Mouse (Mus musculus): Measurements from ENCODE around the gene Carm1. TPM values are rescaled to one million over a fixed set of nuclear protein-coding genes. Genes with fewer than 3 reads are reported as not detected.
"Not testable (repeated sequence)": the region's sequence is repeated elsewhere in the genome, so short reads cannot be mapped to it uniquely, and the experiment has no call there.

The Carm1 gene
- polyA plus RNA-seq, 1 experiment from 2014 or later, result 78.0 TPM

GRCm38 (mm10) chr9:21592703-21593121 is 46.0 kb downstream of the Carm1 start, which contains the start of the genes Timm29 and Yipf2:
TSS of gene Timm29 (plus strand) at chr9:21592722.
TSS of gene Yipf2 (minus strand) at chr9:21592828.
- Histone ChIP-seq H3K36me3 (ENCODE audit: control insufficient read depth, insufficient read depth, low read length) (peaks cover 7% of the 10 kb centered on the region), H3K4me2 (ENCODE audit: low read depth, low read length, severe bottlenecking) (peak within 1 kb of the TSS; percentile 90), H3K4me1 (replicated peaks; ENCODE audit: control insufficient read depth, insufficient read depth, low read length) (peaks cover 10% of the 10 kb centered on the region; the same call in 1 of the 2 replicates), H3K27ac (ENCODE audit: low read depth, low read length) (peak within 1 kb of the TSS; percentile 42; the same call in 1 of the 2 replicates), H3K27me3 (ENCODE audit: control insufficient read depth, insufficient read depth, low read length) (no peaks in the 10 kb centered on the region), H3K4me3 (ENCODE audit: low read depth, low read length) (peak within 1 kb of the TSS; percentile 93), H3K9ac (ENCODE audit: low read length) (peak within 1 kb of the TSS; percentile 88), H3K9me3 (ENCODE audit: control insufficient read depth, low read length) (no peaks in the 10 kb centered on the region)
- DNase-seq (ENCODE audit: low spot score) (peak; percentile 91), ATAC-seq (replicated peaks; ENCODE audit: low FRiP score) (peak; percentile 89)
- under 1% methylated on average over 30 of the region's 30 CpGs for WGBS

- ATAC-seq (replicated peaks; ENCODE audit: low FRiP score) (no peak; the same call in 1 of the 2 replicates), DNase-seq (ENCODE audit: low spot score) (peak; percentile 67)
- Histone ChIP-seq H3K27ac (ENCODE audit: low read depth, low read length) (peak overlapping the region; percentile 42; the same call in 1 of the 2 replicates), H3K4me1 (replicated peaks; ENCODE audit: control insufficient read depth, insufficient read depth, low read length) (peaks cover 10% of the 10 kb centered on the region; the same call in 1 of the 2 replicates), H3K4me3 (ENCODE audit: low read depth, low read length) (peak overlapping the region; percentile 93), H3K27me3 (ENCODE audit: control insufficient read depth, insufficient read depth, low read length) (no peaks in the 10 kb centered on the region), H3K4me2 (ENCODE audit: low read depth, low read length, severe bottlenecking) (peak overlapping the region; percentile 90), H3K9me3 (ENCODE audit: control insufficient read depth, low read length) (no peaks in the 10 kb centered on the region), H3K9ac (ENCODE audit: low read length) (peak overlapping the region; percentile 88), H3K36me3 (ENCODE audit: control insufficient read depth, insufficient read depth, low read length) (peaks cover 2% of the 10 kb centered on the region)
- 2% methylated on average over 67 of the region's 69 CpGs for WGBS
These were observed 46.5 kb downstream of the Carm1 start for GRCm38 (mm10) chr9:21593122-21593721.

- not testable (repeated sequence) for H3K4me1 ChIP-seq (replicated peaks; ENCODE audit: control insufficient read depth, insufficient read depth, low read length); H3K27me3 ChIP-seq (ENCODE audit: control insufficient read depth, insufficient read depth, low read length); H3K4me3 ChIP-seq (ENCODE audit: low read depth, low read length); ATAC-seq (replicated peaks; ENCODE audit: low FRiP score); H3K9me3 ChIP-seq (ENCODE audit: control insufficient read depth, low read length); DNase-seq (ENCODE audit: low spot score); H3K27ac ChIP-seq (ENCODE audit: low read depth, low read length); H3K36me3 ChIP-seq (ENCODE audit: control insufficient read depth, insufficient read depth, low read length); H3K9ac ChIP-seq (ENCODE audit: low read length)
- H3K4me2 ChIP-seq (ENCODE audit: low read depth, low read length, severe bottlenecking), result peak overlapping the region; percentile 90; the same call in 1 of the 2 replicates
- 93% methylated on average over 8 of the region's 8 CpGs for WGBS
These were observed 47.7 kb downstream of the Carm1 start for GRCm38 (mm10) chr9:21594350-21594749.

GRCm38 (mm10) chr9:21594838-21595237 is 48.1 kb downstream of the Carm1 start:
- no peaks in the 10 kb centered on the region; the same call in 1 of the 2 replicates for H3K36me3 ChIP-seq (ENCODE audit: control insufficient read depth, insufficient read depth, low read length)
- 91% methylated on average over 2 of the region's 2 CpGs for WGBS

GRCm38 (mm10) chr9:21598198-21598597 is 51.5 kb downstream of the Carm1 start:
- Histone ChIP-seq H3K4me3 (ENCODE audit: low read depth, low read length) (no peak overlapping the region), H3K36me3 (ENCODE audit: control insufficient read depth, insufficient read depth, low read length) (no peaks in the 10 kb centered on the region; the same call in 1 of the 2 replicates), H3K9ac (ENCODE audit: low read length) (no peak overlapping the region), H3K9me3 (ENCODE audit: control insufficient read depth, low read length) (no peaks in the 10 kb centered on the region), H3K4me1 (replicated peaks; ENCODE audit: control insufficient read depth, insufficient read depth, low read length) (0 out of 2 replicates have a peak, but pooled peaks cover 4% of the 10 kb centered on the region), H3K27ac (ENCODE audit: low read depth, low read length) (no peak overlapping the region), H3K4me2 (ENCODE audit: low read depth, low read length, severe bottlenecking) (no peak overlapping the region), H3K27me3 (ENCODE audit: control insufficient read depth, insufficient read depth, low read length) (no peaks in the 10 kb centered on the region)
- DNase-seq (ENCODE audit: low spot score), result no peak
- WGBS, result 29% methylated on average over 2 of the region's 2 CpGs
- ATAC-seq (replicated peaks; ENCODE audit: low FRiP score), result no peak

More at GRCm38 (mm10) chr9:21594838-21595237, 48.1 kb downstream of the Carm1 start:
- no peak overlapping the region for H3K4me2 ChIP-seq (ENCODE audit: low read depth, low read length, severe bottlenecking)
- H3K9me3 ChIP-seq (ENCODE audit: control insufficient read depth, low read length), result no peaks in the 10 kb centered on the region
- H3K27me3 ChIP-seq (ENCODE audit: control insufficient read depth, insufficient read depth, low read length), result no peaks in the 10 kb centered on the region
- H3K4me3 ChIP-seq (ENCODE audit: low read depth, low read length), result no peak overlapping the region
- H3K4me1 ChIP-seq (replicated peaks; ENCODE audit: control insufficient read depth, insufficient read depth, low read length), result peaks cover 10% of the 10 kb centered on the region; the same call in 1 of the 2 replicates
- DNase-seq (ENCODE audit: low spot score) (no peak), ATAC-seq (replicated peaks; ENCODE audit: low FRiP score) (no peak)
- no peak overlapping the region for H3K9ac ChIP-seq (ENCODE audit: low read length)
- no peak overlapping the region for H3K27ac ChIP-seq (ENCODE audit: low read depth, low read length)

GRCm38 (mm10) chr9:21600186-21600585 is 53.5 kb downstream of the Carm1 start:
- WGBS, result 80% methylated on average over 3 of the region's 3 CpGs
- DNase-seq (ENCODE audit: low spot score) (no peak), ATAC-seq (replicated peaks; ENCODE audit: low FRiP score) (no peak)
- H3K36me3 ChIP-seq (ENCODE audit: control insufficient read depth, insufficient read depth, low read length), result no peaks in the 10 kb centered on the region; the same call in 1 of the 2 replicates
- H3K9ac ChIP-seq (ENCODE audit: low read length), result no peak overlapping the region
- no peaks in the 10 kb centered on the region for H3K9me3 ChIP-seq (ENCODE audit: control insufficient read depth, low read length)
- no peak overlapping the region for H3K4me3 ChIP-seq (ENCODE audit: low read depth, low read length)
- H3K4me1 ChIP-seq (replicated peaks; ENCODE audit: control insufficient read depth, insufficient read depth, low read length), result no peaks in the 10 kb centered on the region
- H3K27ac ChIP-seq (ENCODE audit: low read depth, low read length), result no peak overlapping the region
- no peaks in the 10 kb centered on the region for H3K27me3 ChIP-seq (ENCODE audit: control insufficient read depth, insufficient read depth, low read length)
- H3K4me2 ChIP-seq (ENCODE audit: low read depth, low read length, severe bottlenecking), result no peak overlapping the region

- Histone ChIP-seq H3K27me3 (ENCODE audit: control insufficient read depth, insufficient read depth, low read length) (no peaks in the 10 kb centered on the region), H3K4me2 (ENCODE audit: low read depth, low read length, severe bottlenecking) (no peak overlapping the region), H3K9ac (ENCODE audit: low read length) (no peak overlapping the region), H3K27ac (ENCODE audit: low read depth, low read length) (no peak overlapping the region), H3K4me1 (replicated peaks; ENCODE audit: control insufficient read depth, insufficient read depth, low read length) (no peaks in the 10 kb centered on the region), H3K36me3 (ENCODE audit: control insufficient read depth, insufficient read depth, low read length) (no peaks in the 10 kb centered on the region), H3K4me3 (ENCODE audit: low read depth, low read length) (no peak overlapping the region), H3K9me3 (ENCODE audit: control insufficient read depth, low read length) (no peaks in the 10 kb centered on the region)
- WGBS, result 89% methylated on average over 2 of the region's 2 CpGs
- DNase-seq (ENCODE audit: low spot score) (no peak), ATAC-seq (replicated peaks; ENCODE audit: low FRiP score) (no peak)
These were observed 54.4 kb downstream of the Carm1 start for GRCm38 (mm10) chr9:21601073-21601472.

GRCm38 (mm10) chr9:21601722-21602399 is 55.2 kb downstream of the Carm1 start:
- ATAC-seq (replicated peaks; ENCODE audit: low FRiP score), result no peak
- Histone ChIP-seq H3K27ac (ENCODE audit: low read depth, low read length) (no peak overlapping the region), H3K27me3 (ENCODE audit: control insufficient read depth, insufficient read depth, low read length) (no peaks in the 10 kb centered on the region), H3K36me3 (ENCODE audit: control insufficient read depth, insufficient read depth, low read length) (no peaks in the 10 kb centered on the region), H3K4me3 (ENCODE audit: low read depth, low read length) (no peak overlapping the region), H3K9me3 (ENCODE audit: control insufficient read depth, low read length) (no peaks in the 10 kb centered on the region), H3K4me2 (ENCODE audit: low read depth, low read length, severe bottlenecking) (no peak overlapping the region), H3K4me1 (replicated peaks; ENCODE audit: control insufficient read depth, insufficient read depth, low read length) (no peaks in the 10 kb centered on the region), H3K9ac (ENCODE audit: low read length) (no peak overlapping the region)
- 47% methylated on average over 10 of the region's 10 CpGs for WGBS
- peak; percentile 79 for DNase-seq (ENCODE audit: low spot score)
